Mouse (Mus musculus): ENCODE data around the gene Nova2. TPM values are rescaled to one million over a fixed set of nuclear protein-coding genes. Genes with fewer than 3 reads are reported as not detected.
A peak's percentile ranks its signal among the peaks of the same experiment; 100 is the strongest.

Gene Nova2
- total and polyA plus RNA-seq, 3 experiments: 1.7 to 5.1 (median 4.3) TPM

DNA sequence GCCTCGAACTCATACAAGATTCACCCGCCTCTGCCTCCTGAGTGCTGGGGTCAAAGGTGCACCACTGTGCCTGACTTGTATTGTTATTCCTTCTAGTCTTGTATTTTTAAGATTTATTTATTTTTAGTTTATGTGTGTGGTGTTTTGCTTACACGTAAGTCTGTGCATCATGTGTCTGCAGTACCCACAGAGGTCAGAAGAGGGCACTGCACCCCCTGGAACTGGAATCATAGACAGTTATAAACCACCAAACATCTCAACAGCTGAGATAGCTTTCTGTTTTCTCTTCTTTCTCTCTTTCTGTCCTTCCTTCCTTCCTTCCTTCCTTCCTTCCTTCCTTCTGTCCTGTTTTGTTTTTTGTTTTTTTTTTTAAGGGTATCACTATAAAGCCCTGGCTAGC lies 45.3 kb downstream of the Nova2 start:
- TF ChIP-seq POLR2A (IDR thresholded peaks at IDR 0.05; ENCODE audit: insufficient read depth, low read depth, low read length): no peak
- peak; percentile 47 for TF ChIP-seq CTCF (IDR thresholded peaks at IDR 0.05)
- no peaks in the 10 kb centered on the region for H3K4me1 ChIP-seq (ENCODE audit: control insufficient read depth, insufficient read depth, low read length)
- no peak overlapping the region for H3K9ac ChIP-seq (ENCODE audit: low read depth, low read length)
- WGBS: 87% methylated on average over 3 of the region's 3 CpGs
- H3K27me3 ChIP-seq (ENCODE audit: control insufficient read depth, insufficient read depth, low read length): no peaks in the 10 kb centered on the region
- no peak overlapping the region for H3K27ac ChIP-seq
- DNase-seq: no peak
- H3K36me3 ChIP-seq (ENCODE audit: control insufficient read depth, insufficient read depth, low read length): no peaks in the 10 kb centered on the region
- intact Hi-C loops (cut with DNase I): no loop called here
- H3K4me3 ChIP-seq: no peak overlapping the region
- H3K79me2 ChIP-seq (replicated peaks; ENCODE audit: control insufficient read depth, insufficient read depth, low read length): no peaks in the 10 kb centered on the region

GRCm38 (mm10) chr7:18978381-18978780 lies 52.7 kb downstream of the Nova2 start:
- H3K79me2 ChIP-seq (replicated peaks; ENCODE audit: control insufficient read depth, insufficient read depth, low read length): no peaks in the 10 kb centered on the region
- no peak for DNase-seq
- H3K9ac ChIP-seq (ENCODE audit: low read depth, low read length): no peak overlapping the region
- H3K27me3 ChIP-seq (ENCODE audit: control insufficient read depth, insufficient read depth, low read length): no peaks in the 10 kb centered on the region
- 78% methylated on average over 9 of the region's 9 CpGs for WGBS
- no peak overlapping the region for H3K4me3 ChIP-seq
- no peak for TF ChIP-seq EP300 (IDR thresholded peaks at IDR 0.05; ENCODE audit: insufficient read depth, low read depth, low read length)
- no peak for TF ChIP-seq POLR2A (IDR thresholded peaks at IDR 0.05; ENCODE audit: insufficient read depth, low read depth, low read length)
- TF ChIP-seq CTCF (IDR thresholded peaks at IDR 0.05): no peak
- H3K4me1 ChIP-seq (ENCODE audit: control insufficient read depth, insufficient read depth, low read length): no peaks in the 10 kb centered on the region
- no peaks in the 10 kb centered on the region for H3K36me3 ChIP-seq (ENCODE audit: control insufficient read depth, insufficient read depth, low read length)
- no peak overlapping the region for H3K27ac ChIP-seq
- intact Hi-C loops (cut with DNase I): no loop called here

DNA sequence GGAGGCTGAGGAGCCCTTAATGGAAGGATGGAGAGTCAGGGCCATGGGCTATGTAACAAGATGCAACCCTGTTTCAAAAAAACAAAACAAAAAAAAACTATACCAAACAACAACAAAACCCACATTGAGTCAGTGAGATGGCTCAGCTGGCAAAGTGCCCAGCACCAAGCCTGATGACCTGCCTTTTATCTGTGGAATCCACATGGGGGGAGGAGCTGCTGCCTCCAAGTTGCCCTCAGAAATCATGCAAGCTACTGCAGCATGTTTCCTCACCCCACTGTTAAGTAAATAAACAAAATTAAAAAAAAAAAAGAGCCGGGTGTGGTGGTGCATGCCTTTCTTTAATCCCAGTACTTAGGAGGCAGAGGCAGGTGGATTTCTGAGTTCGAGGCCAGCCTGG lies 60.8 kb downstream of the Nova2 start:
- no peaks in the 10 kb centered on the region for H3K4me1 ChIP-seq (ENCODE audit: control insufficient read depth, insufficient read depth, low read length)
- 58% methylated on average over 2 of the region's 2 CpGs for WGBS
- H3K36me3 ChIP-seq (ENCODE audit: control insufficient read depth, insufficient read depth, low read length): no peaks in the 10 kb centered on the region
- H3K27me3 ChIP-seq (ENCODE audit: control insufficient read depth, insufficient read depth, low read length): no peaks in the 10 kb centered on the region; the same call in 1 of the 2 replicates
- TF ChIP-seq CTCF (IDR thresholded peaks at IDR 0.05) (no peak), EP300 (IDR thresholded peaks at IDR 0.05; ENCODE audit: insufficient read depth, low read depth, low read length) (no peak), POLR2A (IDR thresholded peaks at IDR 0.05; ENCODE audit: insufficient read depth, low read depth, low read length) (no peak)
- no peaks in the 10 kb centered on the region for H3K79me2 ChIP-seq (replicated peaks; ENCODE audit: control insufficient read depth, insufficient read depth, low read length)
- H3K9ac ChIP-seq (ENCODE audit: low read depth, low read length): no peak overlapping the region
- no peak for DNase-seq
- no peak overlapping the region for H3K4me3 ChIP-seq
- H3K27ac ChIP-seq: no peak overlapping the region
- intact Hi-C loops (cut with DNase I): no loop called here

GRCm38 (mm10) chr7:18987100-18987499 lies 61.4 kb downstream of the Nova2 start, which contains the start of gene Nanos2:
Gene Nanos2, plus strand, starts transcription at chr7:18987400.
- H3K27ac ChIP-seq: no peak within 1 kb of the TSS
- H3K4me1 ChIP-seq (ENCODE audit: control insufficient read depth, insufficient read depth, low read length): no peaks in the 10 kb centered on the region
- intact Hi-C loops (cut with DNase I): no loop called here
- H3K27me3 ChIP-seq (ENCODE audit: control insufficient read depth, insufficient read depth, low read length): no peaks in the 10 kb centered on the region; the same call in 1 of the 2 replicates
- WGBS: 52% methylated on average over 2 of the region's 2 CpGs
- TF ChIP-seq EP300 (IDR thresholded peaks at IDR 0.05; ENCODE audit: insufficient read depth, low read depth, low read length) (no peak), POLR2A (IDR thresholded peaks at IDR 0.05; ENCODE audit: insufficient read depth, low read depth, low read length) (no peak), CTCF (IDR thresholded peaks at IDR 0.05) (no peak)
- no peak within 1 kb of the TSS for H3K4me3 ChIP-seq
- H3K79me2 ChIP-seq (replicated peaks; ENCODE audit: control insufficient read depth, insufficient read depth, low read length): no peaks in the 10 kb centered on the region
- H3K9ac ChIP-seq (ENCODE audit: low read depth, low read length): no peak within 1 kb of the TSS
- no peaks in the 10 kb centered on the region for H3K36me3 ChIP-seq (ENCODE audit: control insufficient read depth, insufficient read depth, low read length)
- DNase-seq: no peak

GRCm38 (mm10) chr7:18987747-18988146 lies 62.1 kb downstream of the Nova2 start:
- H3K27me3 ChIP-seq (ENCODE audit: control insufficient read depth, insufficient read depth, low read length): no peaks in the 10 kb centered on the region; the same call in 1 of the 2 replicates
- no peak for DNase-seq
- intact Hi-C loops (cut with DNase I): no loop called here

GRCm38 (mm10) chr7:18988780-18989179 lies 63.1 kb downstream of the Nova2 start:
- Histone ChIP-seq H3K36me3 (ENCODE audit: control insufficient read depth, insufficient read depth, low read length) (no peaks in the 10 kb centered on the region), H3K4me3 (no peak overlapping the region), H3K27ac (no peak overlapping the region), H3K79me2 (replicated peaks; ENCODE audit: control insufficient read depth, insufficient read depth, low read length) (no peaks in the 10 kb centered on the region), H3K9ac (ENCODE audit: low read depth, low read length) (no peak overlapping the region), H3K4me1 (ENCODE audit: control insufficient read depth, insufficient read depth, low read length) (no peaks in the 10 kb centered on the region), H3K27me3 (ENCODE audit: control insufficient read depth, insufficient read depth, low read length) (no peaks in the 10 kb centered on the region; the same call in 1 of the 2 replicates)
- DNase-seq: no peak
- TF ChIP-seq EP300 (IDR thresholded peaks at IDR 0.05; ENCODE audit: insufficient read depth, low read depth, low read length): no peak
- no peak for TF ChIP-seq POLR2A (IDR thresholded peaks at IDR 0.05; ENCODE audit: insufficient read depth, low read depth, low read length)
- no peak for TF ChIP-seq CTCF (IDR thresholded peaks at IDR 0.05)
- 64% methylated on average over 6 of the region's 6 CpGs for WGBS
- intact Hi-C loops (cut with DNase I): no loop called here

More at GRCm38 (mm10) chr7:18987747-18988146, 62.1 kb downstream of the Nova2 start:
- no peak overlapping the region for H3K4me3 ChIP-seq
- H3K36me3 ChIP-seq (ENCODE audit: control insufficient read depth, insufficient read depth, low read length): no peaks in the 10 kb centered on the region
- WGBS: 63% methylated on average over 13 of the region's 13 CpGs
- no peaks in the 10 kb centered on the region for H3K79me2 ChIP-seq (replicated peaks; ENCODE audit: control insufficient read depth, insufficient read depth, low read length)
- no peak overlapping the region for H3K27ac ChIP-seq
- TF ChIP-seq CTCF (IDR thresholded peaks at IDR 0.05): no peak
- no peak for TF ChIP-seq EP300 (IDR thresholded peaks at IDR 0.05; ENCODE audit: insufficient read depth, low read depth, low read length)
- TF ChIP-seq POLR2A (IDR thresholded peaks at IDR 0.05; ENCODE audit: insufficient read depth, low read depth, low read length): no peak
- H3K4me1 ChIP-seq (ENCODE audit: control insufficient read depth, insufficient read depth, low read length): no peaks in the 10 kb centered on the region
- H3K9ac ChIP-seq (ENCODE audit: low read depth, low read length): no peak overlapping the region

Measured in heart, adult 2 months (tissue).